Comparison of ENCODE assay signal across 8 mouse cellular contexts in genomic region chr10:126927101-126927961, GRCm38 (mm10). TPM values are rescaled to one million over a fixed set of nuclear protein-coding genes. Genes with fewer than 3 reads are reported as not detected.
DNase-seq lines count a peak whose midpoint lies in the region; ATAC-seq lines count a peak whose summit lies in the region.

No protein-coding gene starts in this region.

- no peaks in the 10 kb centered on the region for H3K9me3 ChIP-seq in forebrain, embryonic 11.5 days (ENCODE audit: control insufficient read depth, low read length)
- no peaks in the 10 kb centered on the region for H3K9me3 ChIP-seq in intestine, embryonic 14.5 days (ENCODE audit: control insufficient read depth, low read length)
- no peaks in the 10 kb centered on the region for H3K9me3 ChIP-seq in liver, embryonic 12.5 days (replicated peaks)

- peak; percentile 26 for DNase-seq in embryo, embryonic 10.5 days (ENCODE audit: low spot score)
- DNase-seq in embryo, embryonic 10 days (ENCODE audit: low spot score), result no peak
- DNase-seq in adipocyte (ENCODE audit: low spot score), result peak; percentile 77
- peak; percentile 68 for DNase-seq in forebrain, embryonic 11.5 days (ENCODE audit: low spot score)
- DNase-seq in intestine, embryonic 14.5 days (ENCODE audit: low spot score), result peak; percentile 61
- peak; percentile 97 for DNase-seq in retina, postnatal 1 day
- DNase-seq in thymus, postnatal 10 days (ENCODE audit: low spot score in 2 of 2), result no peak

- H3K4me3 ChIP-seq in forebrain, embryonic 11.5 days (ENCODE audit: low read depth, low read length), result peak overlapping the region; percentile 39; the same call in 1 of the 2 replicates
- 0 out of 2 replicates have a peak overlapping the region, but pooled peaks have one; percentile 50 for H3K4me3 ChIP-seq in intestine, embryonic 14.5 days (ENCODE audit: low read depth, low read length)
- H3K4me3 ChIP-seq in liver, embryonic 12.5 days, result no peak overlapping the region

- H3K36me3 ChIP-seq in forebrain, embryonic 11.5 days (ENCODE audit: control insufficient read depth, insufficient read depth, low read length), result no peaks in the 10 kb centered on the region
- no peaks in the 10 kb centered on the region for H3K36me3 ChIP-seq in intestine, embryonic 14.5 days (ENCODE audit: control insufficient read depth, insufficient read depth, low read length)
- H3K36me3 ChIP-seq in liver, embryonic 12.5 days, result no peaks in the 10 kb centered on the region

- no peaks in the 10 kb centered on the region for H3K27me3 ChIP-seq in forebrain, embryonic 11.5 days (ENCODE audit: control insufficient read depth, insufficient read depth, low read length)
- no peaks in the 10 kb centered on the region for H3K27me3 ChIP-seq in intestine, embryonic 14.5 days (replicated peaks; ENCODE audit: control insufficient read depth, insufficient read depth, low read length)
- peaks cover 65% of the 10 kb centered on the region for H3K27me3 ChIP-seq in liver, embryonic 12.5 days (replicated peaks)

- 9% methylated on average over 11 of the region's 11 CpGs for WGBS in forebrain, embryonic 11.5 days
- WGBS in intestine, embryonic 14.5 days, result 27% methylated on average over 11 of the region's 11 CpGs
- WGBS in liver, embryonic 12.5 days (ENCODE audit: insufficient replicate concordance), result 33% methylated on average over 11 of the region's 11 CpGs

- H3K4me2 ChIP-seq in forebrain, embryonic 11.5 days (ENCODE audit: low read depth, low read length, severe bottlenecking), result peak overlapping the region; percentile 95
- peak overlapping the region; percentile 96 for H3K4me2 ChIP-seq in intestine, embryonic 14.5 days (ENCODE audit: low read length)
- peak overlapping the region; percentile 60; the same call in 1 of the 2 replicates for H3K4me2 ChIP-seq in liver, embryonic 12.5 days

- H3K4me1 ChIP-seq in forebrain, embryonic 11.5 days (replicated peaks; ENCODE audit: control insufficient read depth, insufficient read depth, low read length), result peaks cover 33% of the 10 kb centered on the region
- peaks cover 51% of the 10 kb centered on the region for H3K4me1 ChIP-seq in intestine, embryonic 14.5 days (replicated peaks; ENCODE audit: control insufficient read depth, insufficient read depth, low read length)
- H3K4me1 ChIP-seq in liver, embryonic 12.5 days, result peaks cover 10% of the 10 kb centered on the region

- H3K27ac ChIP-seq in forebrain, embryonic 11.5 days (ENCODE audit: low read depth, low read length), result peak overlapping the region; percentile 75
- H3K27ac ChIP-seq in intestine, embryonic 14.5 days (ENCODE audit: low read depth), result peak overlapping the region; percentile 98
- H3K27ac ChIP-seq in liver, embryonic 12.5 days, result no peak overlapping the region

- H3K9ac ChIP-seq in forebrain, embryonic 11.5 days (ENCODE audit: low read length), result peak overlapping the region; percentile 69; the same call in 1 of the 2 replicates
- H3K9ac ChIP-seq in intestine, embryonic 14.5 days (ENCODE audit: low read length), result peak overlapping the region; percentile 79
- H3K9ac ChIP-seq in liver, embryonic 12.5 days, result no peak overlapping the region

- ATAC-seq in forebrain, embryonic 11.5 days (replicated peaks; ENCODE audit: low FRiP score), result peak; percentile 40
- no peak for ATAC-seq in intestine, embryonic 14.5 days (replicated peaks; ENCODE audit: low FRiP score, low TSS enrichment, low read depth)
- ATAC-seq in liver, embryonic 12.5 days, result no peak

RNA-seq across cellular contexts. Expression of gene Atp23, which starts 26.2 kb away (rescaled TPM):
- 15.5 and 23.2 TPM in 2 replicates for polyA plus RNA-seq in forebrain, embryonic 11.5 days (2014; fragmentation: Nextera tagmentation; extraction: Ambion mirVana)
- 21.8 and 22.9 TPM in 2 replicates for polyA plus RNA-seq in intestine, embryonic 14.5 days (2014; fragmentation: Nextera tagmentation; extraction: Ambion mirVana)
- 13.9 and 14.4 TPM in 2 replicates for polyA plus RNA-seq in liver, embryonic 12.5 days (2016; fragmentation: Nextera tagmentation; extraction: Ambion mirVana)

RNA-seq across cellular contexts. Expression of gene Ctdsp2, which starts 51.2 kb away (rescaled TPM):
- 58.8 and 63.2 TPM in 2 replicates for polyA plus RNA-seq in forebrain, embryonic 11.5 days (2014; fragmentation: Nextera tagmentation; extraction: Ambion mirVana)
- polyA plus RNA-seq in intestine, embryonic 14.5 days (2014; fragmentation: Nextera tagmentation; extraction: Ambion mirVana), result 99.2 and 101 TPM in 2 replicates
- 22.2 and 24.0 TPM in 2 replicates for polyA plus RNA-seq in liver, embryonic 12.5 days (2016; fragmentation: Nextera tagmentation; extraction: Ambion mirVana)

Comparison
In these comparisons a context has a peak if more than half of its experiments do, and no peak if none do; other contexts are left out.
1. DNase-seq: peak in embryo, embryonic 10.5 days (single experiment), adipocyte (single experiment), forebrain, embryonic 11.5 days (single experiment), intestine, embryonic 14.5 days (single experiment) and retina, postnatal 1 day (single experiment); none in embryo, embryonic 10 days (single experiment) and thymus, postnatal 10 days (0 of 2).
2. Peak in every context shown above with its lines, with median percentiles within 50 percentile points of each other: H3K4me2 ChIP-seq.